Mouse (Mus musculus): ENCODE results near the gene Col4a6.

DNA sequence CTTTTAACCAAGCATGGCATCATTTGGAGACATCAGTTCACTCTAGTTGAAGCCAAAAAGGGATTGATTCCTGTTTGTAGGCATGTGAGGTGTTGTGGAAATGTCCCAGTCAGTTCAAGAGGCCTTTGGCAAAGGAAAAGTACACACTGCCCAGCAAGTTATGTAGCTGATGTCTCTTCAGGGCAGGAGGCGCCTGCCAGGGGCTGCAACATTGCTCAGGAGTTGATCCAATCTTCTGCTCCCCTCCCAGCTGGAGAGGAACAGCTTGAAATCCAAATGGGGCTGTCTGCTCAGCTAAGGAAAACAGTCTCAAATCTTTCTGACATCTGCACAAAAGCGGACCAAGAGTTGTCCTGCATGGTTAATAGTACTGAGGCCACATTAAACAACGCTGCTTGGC is 149.7 kb downstream of the Col4a6 start:
- TF ChIP-seq CTCF (IDR thresholded peaks at IDR 0.05; ENCODE audit: extremely low read depth, insufficient read depth, low read length) (no peak), POLR2A (IDR thresholded peaks at IDR 0.05; ENCODE audit: extremely low read depth, insufficient read depth, low read length) (no peak)
